Mouse (Mus musculus): ENCODE measurements around the gene Fam166a.
A peak's percentile ranks its signal among the peaks of the same experiment; 100 is the strongest.

DNA sequence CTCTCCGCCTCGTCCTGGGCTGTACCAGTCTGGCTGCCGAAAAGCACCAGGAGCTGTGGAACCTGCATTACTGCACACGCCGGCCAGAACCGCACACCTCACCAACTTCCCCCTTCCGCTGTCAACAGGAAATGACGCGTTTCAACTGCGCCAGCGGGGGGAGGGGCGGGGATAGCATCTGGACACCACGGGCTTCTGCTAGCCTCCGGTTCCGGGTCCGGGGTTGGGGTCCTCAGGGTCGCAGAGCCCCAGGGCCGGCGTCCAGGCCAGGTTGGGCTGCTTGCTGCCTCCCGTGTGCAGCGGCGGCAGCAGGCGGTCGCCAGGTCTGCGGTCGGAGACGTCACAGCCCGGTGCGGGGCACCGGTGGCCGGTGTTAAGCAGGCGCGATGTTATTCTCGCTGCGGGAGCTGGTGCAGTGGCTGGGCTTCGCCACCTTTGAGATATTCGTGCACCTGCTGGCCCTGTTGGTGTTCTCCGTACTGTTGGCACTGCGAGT is 36.8 kb downstream of the Fam166a start, which contains the start of gene Tmem203:
- TF ChIP-seq EP300 (IDR thresholded peaks at IDR 0.05; ENCODE audit: low read depth) (peak; percentile 74), CTCF (IDR thresholded peaks at IDR 0.05; ENCODE audit: low read depth) (no peak)
